Comparison of ENCODE assay signal across 8 mouse cellular contexts in the genomic region with DNA sequence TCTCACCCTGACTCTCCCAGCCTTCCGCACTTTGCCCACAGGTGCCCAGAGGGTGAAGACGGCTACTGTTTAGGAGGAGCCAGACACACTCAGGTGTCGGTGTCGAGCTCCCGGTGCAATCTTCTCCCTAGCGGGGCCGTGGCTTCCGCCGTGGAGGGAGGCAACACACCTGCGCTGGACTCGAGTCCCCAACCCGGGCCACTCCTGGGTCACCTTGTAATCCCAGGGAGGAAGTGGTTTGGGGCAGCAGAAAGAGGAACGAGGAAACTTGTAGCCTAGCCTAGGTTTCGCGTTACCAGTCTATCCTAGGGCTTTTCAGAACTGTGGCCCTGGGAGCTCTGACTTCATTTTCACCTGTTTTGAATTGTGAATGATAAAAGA. TPM values are rescaled to one million over a fixed set of nuclear protein-coding genes. Genes with fewer than 3 reads are reported as not detected.
DNase-seq lines count a peak whose midpoint lies in the region; ATAC-seq and TF ChIP-seq lines count a peak whose summit lies in the region.

No protein-coding gene starts in this region.

- no peak for TF ChIP-seq CTCF in stomach, postnatal 0 days (IDR thresholded peaks at IDR 0.05; ENCODE audit: low read depth)

- H3K27ac ChIP-seq in neural tube, embryonic 11.5 days (ENCODE audit: low read depth, low read length) = no peak overlapping the region
- H3K27ac ChIP-seq in embryonic facial prominence, embryonic 13.5 days = no peak overlapping the region
- peak overlapping the region; percentile 71 for H3K27ac ChIP-seq in intestine, embryonic 16.5 days (ENCODE audit: low read length)
- H3K27ac ChIP-seq in stomach, postnatal 0 days (replicated peaks) = peak overlapping the region; percentile 67; the same call in 1 of the 2 replicates

- ATAC-seq in neural tube, embryonic 11.5 days (ENCODE audit: insufficient read depth, low FRiP score, low TSS enrichment) = no peak
- no peak; the same call in 1 of the 2 replicates for ATAC-seq in embryonic facial prominence, embryonic 13.5 days (ENCODE audit: insufficient number of reproducible peaks, insufficient read depth, low FRiP score, low TSS enrichment, low read depth)
- ATAC-seq in intestine, embryonic 16.5 days = peak; percentile 79
- peak; percentile 69 for ATAC-seq in stomach, postnatal 0 days (ENCODE audit: low FRiP score, low TSS enrichment)

- peak overlapping the region; percentile 45; the same call in 1 of the 2 replicates for H3K9ac ChIP-seq in neural tube, embryonic 11.5 days (ENCODE audit: low read length)
- peak overlapping the region; percentile 60 for H3K9ac ChIP-seq in embryonic facial prominence, embryonic 13.5 days
- peak overlapping the region; percentile 75 for H3K9ac ChIP-seq in intestine, embryonic 16.5 days (ENCODE audit: low read depth, low read length)
- peak overlapping the region; percentile 56 for H3K9ac ChIP-seq in stomach, postnatal 0 days (ENCODE audit: low read length)

- H3K4me2 ChIP-seq in neural tube, embryonic 11.5 days (ENCODE audit: low read depth) = peak overlapping the region; percentile 85
- peak overlapping the region; percentile 90 for H3K4me2 ChIP-seq in embryonic facial prominence, embryonic 13.5 days
- peak overlapping the region; percentile 80 for H3K4me2 ChIP-seq in intestine, embryonic 16.5 days (ENCODE audit: low read depth, low read length)
- peak overlapping the region; percentile 86 for H3K4me2 ChIP-seq in stomach, postnatal 0 days (replicated peaks; ENCODE audit: low read depth)

- no peaks in the 10 kb centered on the region for H3K36me3 ChIP-seq in neural tube, embryonic 11.5 days (ENCODE audit: control insufficient read depth, insufficient read depth, low read length)
- H3K36me3 ChIP-seq in embryonic facial prominence, embryonic 13.5 days = no peaks in the 10 kb centered on the region
- H3K36me3 ChIP-seq in intestine, embryonic 16.5 days (ENCODE audit: control insufficient read depth, insufficient read depth, low read length) = no peaks in the 10 kb centered on the region
- no peaks in the 10 kb centered on the region for H3K36me3 ChIP-seq in stomach, postnatal 0 days (ENCODE audit: control insufficient read depth, insufficient read depth, low read length)

- DNase-seq in neural tube, embryonic 11.5 days (ENCODE audit: low spot score) = no peak
- DNase-seq in neural tube, embryonic 10.5 days (ENCODE audit: extremely low spot score, low spot score) = no peak
- peak; percentile 61 for DNase-seq in lung, postnatal 36 days
- peak; percentile 70 for DNase-seq in stomach, postnatal 0 days (ENCODE audit: low spot score)
- no peak for DNase-seq in left cerebral cortex, postnatal 36 days (ENCODE audit: low spot score in 2 of 2)
- no peak for DNase-seq in cerebellum, postnatal 4 days (ENCODE audit: low spot score in 2 of 2)

- 3% methylated on average over 15 of the region's 15 CpGs for WGBS in neural tube, embryonic 11.5 days
- under 1% methylated on average over 15 of the region's 15 CpGs for WGBS in embryonic facial prominence, embryonic 13.5 days
- WGBS in intestine, embryonic 16.5 days = 2% methylated on average over 15 of the region's 15 CpGs
- 2% methylated on average over 15 of the region's 15 CpGs for WGBS in stomach, postnatal 0 days

- H3K4me1 ChIP-seq in neural tube, embryonic 11.5 days (ENCODE audit: control insufficient read depth, insufficient read depth, low read length) = no peaks in the 10 kb centered on the region
- H3K4me1 ChIP-seq in embryonic facial prominence, embryonic 13.5 days = peaks cover 7% of the 10 kb centered on the region
- H3K4me1 ChIP-seq in intestine, embryonic 16.5 days (ENCODE audit: control insufficient read depth, insufficient read depth, low read length) = peaks cover 5% of the 10 kb centered on the region
- no peaks in the 10 kb centered on the region; the same call in 1 of the 2 replicates for H3K4me1 ChIP-seq in stomach, postnatal 0 days (replicated peaks; ENCODE audit: control insufficient read depth, insufficient read depth)

- intact Hi-C loops in left cerebral cortex, postnatal 36 days (cut with DNase I) = no loop called here

- peak overlapping the region; percentile 53 for H3K4me3 ChIP-seq in neural tube, embryonic 11.5 days (ENCODE audit: low read depth, low read length)
- peak overlapping the region; percentile 60 for H3K4me3 ChIP-seq in embryonic facial prominence, embryonic 13.5 days
- peak overlapping the region; percentile 68 for H3K4me3 ChIP-seq in intestine, embryonic 16.5 days (ENCODE audit: low read length)
- H3K4me3 ChIP-seq in stomach, postnatal 0 days (ENCODE audit: low read depth, low read length) = peak overlapping the region; percentile 52

- TF ChIP-seq EP300 in stomach, postnatal 0 days (optimal IDR thresholded peaks at IDR 0.05) = no peak

- no peaks in the 10 kb centered on the region for H3K9me3 ChIP-seq in neural tube, embryonic 11.5 days (ENCODE audit: control insufficient read depth, low read length)
- no peaks in the 10 kb centered on the region for H3K9me3 ChIP-seq in embryonic facial prominence, embryonic 13.5 days
- no peaks in the 10 kb centered on the region for H3K9me3 ChIP-seq in intestine, embryonic 16.5 days (ENCODE audit: control insufficient read depth, low read length)
- no peaks in the 10 kb centered on the region for H3K9me3 ChIP-seq in stomach, postnatal 0 days (ENCODE audit: control insufficient read depth, low read length)

- peaks cover 31% of the 10 kb centered on the region for H3K27me3 ChIP-seq in neural tube, embryonic 11.5 days (ENCODE audit: control insufficient read depth, insufficient read depth, low read length)
- peaks cover 66% of the 10 kb centered on the region for H3K27me3 ChIP-seq in embryonic facial prominence, embryonic 13.5 days
- no peaks in the 10 kb centered on the region for H3K27me3 ChIP-seq in intestine, embryonic 16.5 days (replicated peaks; ENCODE audit: control insufficient read depth, insufficient read depth, low read length)
- no peaks in the 10 kb centered on the region for H3K27me3 ChIP-seq in stomach, postnatal 0 days (ENCODE audit: control insufficient read depth, insufficient read depth, low read length)

RNA-seq across cellular contexts. Expression of gene Ptpn18, which starts 0.5 kb away (rescaled TPM):
- polyA plus RNA-seq in neural tube, embryonic 11.5 days (2014; fragmentation: Nextera tagmentation; extraction: Ambion mirVana) = 6.6 and 8.0 TPM in 2 replicates
- 12.6 and 17.0 TPM in 2 replicates for polyA plus RNA-seq in embryonic facial prominence, embryonic 13.5 days (2015; fragmentation: Nextera tagmentation; extraction: Ambion mirVana)
- polyA plus RNA-seq in intestine, embryonic 16.5 days (2015; fragmentation: Nextera tagmentation; extraction: Ambion mirVana) = 33.4 and 33.8 TPM in 2 replicates
- 26.9 and 29.4 TPM in 2 replicates for polyA plus RNA-seq in stomach, postnatal 0 days (2015; fragmentation: Nextera tagmentation; extraction: Ambion mirVana)
- 1 to 10 TPM; 3.5 to 6.1 TPM for total RNA-seq in left cerebral cortex, postnatal 36 days (2021)

RNA-seq across cellular contexts. Expression of gene Imp4, which starts 20.4 kb away (rescaled TPM):
- polyA plus RNA-seq in neural tube, embryonic 11.5 days (2014; fragmentation: Nextera tagmentation; extraction: Ambion mirVana) = 107 and 108 TPM in 2 replicates
- 74.0 and 81.5 TPM in 2 replicates for polyA plus RNA-seq in embryonic facial prominence, embryonic 13.5 days (2015; fragmentation: Nextera tagmentation; extraction: Ambion mirVana)
- 112 and 122 TPM in 2 replicates for polyA plus RNA-seq in intestine, embryonic 16.5 days (2015; fragmentation: Nextera tagmentation; extraction: Ambion mirVana)
- 52.3 and 52.9 TPM in 2 replicates for polyA plus RNA-seq in stomach, postnatal 0 days (2015; fragmentation: Nextera tagmentation; extraction: Ambion mirVana)
- 10 to 100 TPM; 29.7 to 35.1 TPM for total RNA-seq in left cerebral cortex, postnatal 36 days (2021)

RNA-seq across cellular contexts. Expression of gene Ccdc115, which starts 20.6 kb away (rescaled TPM):
- polyA plus RNA-seq in neural tube, embryonic 11.5 days (2014; fragmentation: Nextera tagmentation; extraction: Ambion mirVana) = 63.3 and 71.2 TPM in 2 replicates
- 48.0 and 49.2 TPM in 2 replicates for polyA plus RNA-seq in embryonic facial prominence, embryonic 13.5 days (2015; fragmentation: Nextera tagmentation; extraction: Ambion mirVana)
- 63.3 and 66.4 TPM in 2 replicates for polyA plus RNA-seq in intestine, embryonic 16.5 days (2015; fragmentation: Nextera tagmentation; extraction: Ambion mirVana)
- 37.1 and 39.3 TPM in 2 replicates for polyA plus RNA-seq in stomach, postnatal 0 days (2015; fragmentation: Nextera tagmentation; extraction: Ambion mirVana)
- 10 to 100 TPM; 15.2 to 16.5 TPM for total RNA-seq in left cerebral cortex, postnatal 36 days (2021)

RNA-seq across cellular contexts. Expression of gene Prss39, which starts 38.2 kb away (rescaled TPM):
- polyA plus RNA-seq in neural tube, embryonic 11.5 days (2014; fragmentation: Nextera tagmentation; extraction: Ambion mirVana) = not detected in 2 replicates
- not detected in 2 replicates for polyA plus RNA-seq in embryonic facial prominence, embryonic 13.5 days (2015; fragmentation: Nextera tagmentation; extraction: Ambion mirVana)
- polyA plus RNA-seq in intestine, embryonic 16.5 days (2015; fragmentation: Nextera tagmentation; extraction: Ambion mirVana) = not detected in 2 replicates
- polyA plus RNA-seq in stomach, postnatal 0 days (2015; fragmentation: Nextera tagmentation; extraction: Ambion mirVana) = not detected in 2 replicates
- total RNA-seq in left cerebral cortex, postnatal 36 days (2021) = not detected

Comparison
In these comparisons a context has a peak if more than half of its experiments do, and no peak if none do; other contexts are left out.
1. ATAC-seq: peak in intestine, embryonic 16.5 days (single experiment) and stomach, postnatal 0 days (single experiment); none in neural tube, embryonic 11.5 days (single experiment) and embryonic facial prominence, embryonic 13.5 days (single experiment).
2. DNase-seq: peak in lung, postnatal 36 days (single experiment) and stomach, postnatal 0 days (single experiment); none in neural tube, embryonic 11.5 days (single experiment), neural tube, embryonic 10.5 days (single experiment), left cerebral cortex, postnatal 36 days (0 of 2) and cerebellum, postnatal 4 days (0 of 2).
3. H3K27ac ChIP-seq: peak in intestine, embryonic 16.5 days (single experiment) and stomach, postnatal 0 days (single experiment); none in neural tube, embryonic 11.5 days (single experiment) and embryonic facial prominence, embryonic 13.5 days (single experiment).
4. Peak in every context shown above with its lines, with median percentiles within 50 percentile points of each other: H3K4me2 ChIP-seq, H3K4me3 ChIP-seq and H3K9ac ChIP-seq.